23 mouse cellular contexts compared by ENCODE assay signal in the genomic region with DNA sequence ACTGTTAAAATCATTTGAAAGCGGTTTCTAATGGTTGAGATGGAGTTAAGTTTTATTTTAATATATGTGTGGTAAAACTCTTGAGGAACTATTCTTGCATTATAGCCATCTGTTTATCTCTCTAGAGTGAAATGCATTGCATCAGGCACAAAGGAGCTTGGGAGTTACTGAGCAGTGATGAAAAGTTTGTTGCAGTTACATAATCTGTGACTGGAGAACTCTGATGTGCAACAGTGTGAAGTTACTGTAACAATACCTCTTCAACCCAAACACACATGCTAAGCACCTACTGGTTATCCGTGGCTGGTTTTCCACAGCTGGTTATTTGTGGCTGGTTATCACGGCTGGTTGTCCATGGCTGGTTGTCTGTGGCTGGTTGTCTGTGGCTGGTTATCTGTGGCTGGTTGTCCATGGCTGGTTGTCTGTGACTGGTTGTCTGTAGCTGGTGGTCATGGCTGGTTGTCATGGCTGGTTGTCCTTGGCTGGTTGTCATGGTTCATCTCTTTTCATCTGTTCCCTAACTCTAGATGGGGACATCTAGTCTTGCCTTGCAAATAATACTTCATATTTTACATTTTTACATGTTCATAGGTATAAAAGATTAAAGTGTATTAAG.
DNase-seq lines count a peak whose midpoint lies in the region; ATAC-seq and TF ChIP-seq lines count a peak whose summit lies in the region.
"Had no signal": no experiment of that assay in that cellular context is flagged by ENCODE, and none has a peak within 500 bp of the region (broad histone marks: within the 10 kb centered on the region; RNA-seq: fewer than 3 reads in every experiment).

No protein-coding gene starts in this region.

- TF ChIP-seq RAD21 in MEL (IDR thresholded peaks at IDR 0.05; ENCODE audit: low read depth, low read length), result no peak

- no peak for TF ChIP-seq CTCF in MEL (IDR thresholded peaks at IDR 0.05 in 2 of 3, conservative IDR thresholded peaks at IDR 0.05 in 1 of 3; ENCODE audit: control insufficient read depth in 1 of 3, insufficient read depth in 1 of 3, low read depth in 2 of 3, low read length in 3 of 3, poor library complexity in 1 of 3, severe bottlenecking in 1 of 3)

- H3K27ac ChIP-seq in MEL (ENCODE audit: control insufficient read depth, low read depth, low read length), result no peak overlapping the region
- no peak overlapping the region for H3K27ac ChIP-seq in hindbrain, embryonic 13.5 days
- H3K27ac ChIP-seq: embryonic facial prominence, embryonic 10.5 days; embryonic facial prominence, embryonic 12.5 days; forebrain, embryonic 13.5 days; forebrain, embryonic 15.5 days had no signal

- H3K36me3 ChIP-seq in MEL (ENCODE audit: control insufficient read depth in 1 of 2, insufficient read depth in 2 of 2, low read length in 2 of 2), result no peaks in the 10 kb centered on the region
- no peaks in the 10 kb centered on the region for H3K36me3 ChIP-seq in hindbrain, embryonic 13.5 days
- H3K36me3 ChIP-seq: embryonic facial prominence, embryonic 10.5 days; embryonic facial prominence, embryonic 12.5 days; forebrain, embryonic 15.5 days; G1E had no signal

- ATAC-seq in granulocyte monocyte progenitor cell, adult 5-6 weeks (replicated peaks; ENCODE audit: poor library complexity, severe bottlenecking), result peak; percentile 82
- peak; percentile 68 for ATAC-seq in megakaryocyte-erythroid progenitor cell, adult 5-6 weeks (replicated peaks; ENCODE audit: low FRiP score, low TSS enrichment, poor library complexity, severe bottlenecking)
- ATAC-seq in hindbrain, embryonic 13.5 days (ENCODE audit: low FRiP score), result no peak
- ATAC-seq: CD4-positive, CD25-positive, alpha-beta regulatory T cell, adult 4 months; forebrain, embryonic 13.5 days; forebrain, embryonic 15.5 days; forebrain, postnatal 0 days had no signal

- WGBS in hindbrain, embryonic 13.5 days, result 98% methylated on average over 3 of the region's 3 CpGs

- no peak overlapping the region for H3K4me2 ChIP-seq in hindbrain, embryonic 13.5 days
- H3K4me2 ChIP-seq: embryonic facial prominence, embryonic 12.5 days; forebrain, embryonic 13.5 days; forebrain, embryonic 15.5 days had no signal

- H3K79me2 ChIP-seq in MEL (ENCODE audit: control insufficient read depth, insufficient read depth, low read length, poor library complexity), result no peaks in the 10 kb centered on the region

- peaks cover 0 to 2% of the 10 kb centered on the region in 2 experiments; a peak in 2 of 4 replicates for H3K4me1 ChIP-seq in MEL (ENCODE audit: control insufficient read depth in 1 of 2, insufficient read depth in 2 of 2, low read length in 2 of 2)
- H3K4me1 ChIP-seq in hindbrain, embryonic 13.5 days (replicated peaks), result no peaks in the 10 kb centered on the region
- H3K4me1 ChIP-seq: embryonic facial prominence, embryonic 10.5 days; embryonic facial prominence, embryonic 12.5 days; forebrain, embryonic 13.5 days; forebrain, embryonic 15.5 days had no signal

- TF ChIP-seq EP300 in MEL (IDR thresholded peaks at IDR 0.05; ENCODE audit: low read depth in 1 of 2, low read length in 2 of 2), result no peak

- H3K9me3 ChIP-seq in MEL (replicated peaks; ENCODE audit: insufficient read depth, low read length), result no peaks in the 10 kb centered on the region
- H3K9me3 ChIP-seq in hindbrain, embryonic 13.5 days, result no peaks in the 10 kb centered on the region
- H3K9me3 ChIP-seq: embryonic facial prominence, embryonic 10.5 days; embryonic facial prominence, embryonic 12.5 days; forebrain, embryonic 13.5 days; forebrain, embryonic 15.5 days had no signal

- no peak overlapping the region for H3K9ac ChIP-seq in MEL (ENCODE audit: control insufficient read depth, low read depth, low read length, poor library complexity, severe bottlenecking)
- H3K9ac ChIP-seq in hindbrain, embryonic 13.5 days, result no peak overlapping the region
- H3K9ac ChIP-seq: embryonic facial prominence, embryonic 12.5 days; forebrain, embryonic 13.5 days; forebrain, embryonic 15.5 days; forebrain, postnatal 0 days had no signal

- no peaks in the 10 kb centered on the region for H3K27me3 ChIP-seq in MEL (ENCODE audit: control insufficient read depth in 1 of 2, insufficient read depth in 2 of 2, low read length in 2 of 2)
- H3K27me3 ChIP-seq in hindbrain, embryonic 13.5 days, result no peaks in the 10 kb centered on the region
- H3K27me3 ChIP-seq: CH12.LX; embryonic facial prominence, embryonic 12.5 days; forebrain, embryonic 13.5 days; forebrain, embryonic 15.5 days had no signal

- intact Hi-C loops in heart, postnatal 25 days (cut with DNase I), result no loop called here

- no peak overlapping the region for H3K4me3 ChIP-seq in MEL (ENCODE audit: control insufficient read depth in 1 of 2, insufficient read depth in 1 of 2, low read depth in 2 of 2, low read length in 2 of 2)
- H3K4me3 ChIP-seq in hindbrain, embryonic 13.5 days, result no peak overlapping the region
- H3K4me3 ChIP-seq: embryonic facial prominence, embryonic 10.5 days; embryonic facial prominence, embryonic 12.5 days; forebrain, embryonic 13.5 days; forebrain, embryonic 15.5 days had no signal

- no peak for TF ChIP-seq POLR2A in MEL (IDR thresholded peaks at IDR 0.05; ENCODE audit: control insufficient read depth in 1 of 2, insufficient read depth in 1 of 2, low read depth in 1 of 2, low read length in 2 of 2, poor library complexity in 1 of 2)

- DNase-seq in MEL (ENCODE audit: low read depth, low spot score), result peak; percentile 4
- no peak for DNase-seq in heart, postnatal 25 days (ENCODE audit: low spot score)
- DNase-seq: adrenal gland, adult 2 months; adrenal gland, postnatal 10 days; adrenal gland, postnatal 25 days; B cell, adult 2 months; cerebellum, adult 11 months; cerebellum, adult 18-20 months; cerebellum, adult 8-10 months; cerebellum, adult 9-11 months; cerebellum, postnatal 14 days; cerebellum, postnatal 36 days; forebrain, postnatal 0 days had no signal

TF ChIP-seq in MEL, 35 proteins besides CTCF, POLR2A, EP300 and RAD21:
- TF ChIP-seq MYC (IDR thresholded peaks at IDR 0.05; ENCODE audit: low read depth, low read length) (no peak), ZKSCAN1 (IDR thresholded peaks at IDR 0.05; ENCODE audit: low read depth, low read length) (no peak), ZNF384 (IDR thresholded peaks at IDR 0.05; ENCODE audit: low read depth, low read length) (no peak), UBTF (IDR thresholded peaks at IDR 0.05; ENCODE audit: borderline replicate concordance, insufficient read depth, low read depth, low read length) (no peak), MXI1 (IDR thresholded peaks at IDR 0.05; ENCODE audit: low read depth, low read length) (no peak), HCFC1 (IDR thresholded peaks at IDR 0.05; ENCODE audit: low read depth, low read length) (no peak), SMC3 (IDR thresholded peaks at IDR 0.05; ENCODE audit: low read depth, low read length) (no peak), MAFK (IDR thresholded peaks at IDR 0.05; ENCODE audit: borderline replicate concordance, low read depth, low read length) (no peak), E2F4 (IDR thresholded peaks at IDR 0.05; ENCODE audit: borderline replicate concordance, low read depth, low read length) (no peak), MAX (IDR thresholded peaks at IDR 0.05; ENCODE audit: low read length) (no peak), POLR2AphosphoS2 (IDR thresholded peaks at IDR 0.05; ENCODE audit: low read length) (no peak), TBP (IDR thresholded peaks at IDR 0.05; ENCODE audit: low read depth, low read length) (no peak), ETS1 (IDR thresholded peaks at IDR 0.05; ENCODE audit: low read depth, low read length) (no peak), TAL1 (IDR thresholded peaks at IDR 0.05; ENCODE audit: low read length) (no peak), KAT2A (conservative IDR thresholded peaks at IDR 0.05; ENCODE audit: low read depth, low read length) (no peak), RCOR1 (IDR thresholded peaks at IDR 0.05; ENCODE audit: low read depth, low read length) (no peak), CHD2 (IDR thresholded peaks at IDR 0.05; ENCODE audit: low read length) (no peak), ELF1 (IDR thresholded peaks at IDR 0.05; ENCODE audit: low read depth, low read length) (no peak), ZC3H11A (IDR thresholded peaks at IDR 0.05; ENCODE audit: low read depth, low read length) (no peak)
